Mouse (Mus musculus) T-helper 1 cell (primary cell): ENCODE results near the gene Rab6b.
"Not testable (repeated sequence)": the region's sequence is repeated elsewhere in the genome, so short reads cannot be mapped to it uniquely, and the experiment has no call there.

Experiments
- in situ Hi-C: fragments of 300-600 bp; cut with MboI, MseI; formaldehyde crosslinking; loops from one replicate; pipeline ENCODE4 v1.15.1; 2025; ENCODE audit warnings: high pct_unique_total_duplicates

Rab6b gene

DNA sequence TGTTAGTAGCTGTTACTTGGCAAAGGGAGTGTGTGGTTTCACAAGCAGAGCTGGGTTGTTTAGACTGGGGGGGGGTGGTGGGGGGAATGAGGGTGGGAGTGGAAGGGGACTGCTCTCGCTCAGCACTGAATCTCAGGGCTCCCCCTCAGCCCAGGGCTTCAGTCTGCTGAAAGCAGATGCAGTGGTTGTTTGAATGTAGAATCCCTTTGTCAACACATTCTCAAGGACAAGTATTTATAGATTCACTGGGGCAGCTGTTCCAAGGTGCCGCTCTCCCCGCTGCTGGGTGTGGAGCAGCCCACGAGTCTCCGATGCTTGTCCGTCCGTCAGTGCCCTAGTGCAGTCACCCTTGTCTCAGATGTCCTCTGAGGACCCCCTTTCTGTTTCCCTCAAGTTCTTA is 29.7 kb downstream of the Rab6b start:
- in situ Hi-C loops, result no loop called here

DNA sequence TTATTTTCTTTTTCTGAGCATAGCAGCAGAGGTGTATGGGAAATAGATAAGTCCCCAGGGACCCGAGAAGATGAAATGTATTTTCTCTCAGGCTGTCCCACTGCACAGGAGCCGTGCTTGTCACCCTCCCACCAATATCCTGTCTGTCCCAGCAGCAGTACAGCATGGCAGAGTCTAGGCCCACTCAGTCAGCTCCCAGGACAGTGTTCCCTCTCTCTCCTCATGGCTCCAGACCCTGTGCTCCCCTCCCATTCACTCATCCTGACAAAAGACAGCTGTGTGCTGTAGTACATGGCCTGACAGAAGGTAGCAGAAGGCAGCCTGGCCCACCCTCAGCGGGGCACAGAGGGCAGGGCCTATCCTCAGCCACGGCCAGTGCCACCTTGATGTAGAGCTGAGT is 32.3 kb downstream of the Rab6b start:
- in situ Hi-C loops, result no loop called here

DNA sequence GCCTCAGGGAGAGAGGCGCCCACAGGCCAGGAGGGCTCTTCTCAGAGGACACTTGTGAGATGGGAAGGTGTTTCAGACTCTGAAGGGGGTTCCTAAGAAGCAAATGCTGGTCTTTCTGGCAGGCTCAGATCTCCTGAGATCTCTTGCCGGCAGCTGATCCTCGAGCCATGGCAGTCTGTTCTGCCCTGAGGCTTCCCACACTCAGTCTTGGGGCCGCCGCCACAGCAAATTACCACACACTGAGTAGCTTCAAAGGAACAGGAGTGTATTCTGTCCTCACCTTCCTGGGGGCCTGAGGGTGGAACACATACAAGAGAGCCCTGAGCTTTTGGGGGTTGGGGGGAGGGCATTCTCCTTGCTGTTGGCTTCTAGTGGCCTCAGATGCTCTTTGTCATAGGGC is 33.8 kb downstream of the Rab6b start:
- in situ Hi-C loops, result no loop called here

DNA sequence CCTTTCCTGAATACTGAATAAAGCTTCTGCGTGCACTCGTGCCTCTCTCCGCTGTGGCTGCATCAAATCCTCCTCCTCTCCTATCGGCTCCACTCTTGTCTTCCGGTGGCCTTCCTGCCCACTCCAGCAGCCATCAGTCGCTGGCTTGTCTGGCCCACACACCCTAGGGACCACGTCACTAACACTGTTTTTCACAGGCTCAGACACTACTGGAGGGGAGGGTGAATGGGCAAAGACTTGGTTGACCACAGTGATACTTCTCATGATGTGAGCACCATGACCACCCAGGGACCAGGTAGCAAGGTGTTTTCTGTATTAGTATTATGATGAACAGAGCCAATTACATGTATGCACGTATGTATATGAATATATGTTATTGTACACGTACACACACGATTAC is 34.7 kb downstream of the Rab6b start:
- in situ Hi-C loops, result no loop called here

DNA sequence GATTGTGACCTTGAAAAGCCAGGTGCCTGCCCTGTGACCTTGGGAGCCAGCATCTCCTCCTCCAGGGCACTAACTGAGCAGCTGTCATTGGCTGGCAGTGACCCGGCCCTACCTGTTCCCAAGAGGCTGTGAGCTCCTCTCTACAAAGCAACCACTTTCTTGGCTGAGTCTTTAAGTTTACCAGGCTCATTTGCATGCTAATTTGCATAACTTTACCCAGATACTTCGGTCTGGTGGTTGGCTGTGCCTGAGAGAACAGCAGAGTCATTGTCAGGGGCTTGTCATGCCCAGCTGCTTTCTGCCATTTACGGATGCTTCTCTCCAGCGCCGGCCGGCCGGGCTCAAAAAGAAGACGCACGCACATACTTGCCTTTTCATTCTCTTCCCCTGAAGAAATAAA is 35.1 kb downstream of the Rab6b start:
- in situ Hi-C loops, result no loop called here

DNA sequence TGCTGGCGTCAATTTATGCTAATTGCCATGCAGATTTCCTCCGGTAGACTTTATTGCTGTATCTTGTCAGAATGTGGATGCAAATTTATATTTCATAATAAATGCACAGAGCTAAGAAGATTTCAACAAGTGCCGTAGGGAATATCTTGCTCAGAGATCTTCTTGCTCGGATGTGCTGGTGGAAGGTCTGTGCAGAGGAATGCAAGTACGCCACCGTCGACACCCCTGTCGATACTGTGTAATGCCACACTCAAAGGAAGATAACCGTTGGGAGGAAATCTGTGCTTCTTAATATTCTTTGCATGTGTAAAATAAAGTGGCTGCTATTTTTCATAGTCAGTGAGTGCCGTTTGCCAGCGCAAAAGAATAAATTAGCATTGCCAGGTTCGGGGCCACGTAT is 35.5 kb downstream of the Rab6b start:
- in situ Hi-C loops, result no loop called here

DNA sequence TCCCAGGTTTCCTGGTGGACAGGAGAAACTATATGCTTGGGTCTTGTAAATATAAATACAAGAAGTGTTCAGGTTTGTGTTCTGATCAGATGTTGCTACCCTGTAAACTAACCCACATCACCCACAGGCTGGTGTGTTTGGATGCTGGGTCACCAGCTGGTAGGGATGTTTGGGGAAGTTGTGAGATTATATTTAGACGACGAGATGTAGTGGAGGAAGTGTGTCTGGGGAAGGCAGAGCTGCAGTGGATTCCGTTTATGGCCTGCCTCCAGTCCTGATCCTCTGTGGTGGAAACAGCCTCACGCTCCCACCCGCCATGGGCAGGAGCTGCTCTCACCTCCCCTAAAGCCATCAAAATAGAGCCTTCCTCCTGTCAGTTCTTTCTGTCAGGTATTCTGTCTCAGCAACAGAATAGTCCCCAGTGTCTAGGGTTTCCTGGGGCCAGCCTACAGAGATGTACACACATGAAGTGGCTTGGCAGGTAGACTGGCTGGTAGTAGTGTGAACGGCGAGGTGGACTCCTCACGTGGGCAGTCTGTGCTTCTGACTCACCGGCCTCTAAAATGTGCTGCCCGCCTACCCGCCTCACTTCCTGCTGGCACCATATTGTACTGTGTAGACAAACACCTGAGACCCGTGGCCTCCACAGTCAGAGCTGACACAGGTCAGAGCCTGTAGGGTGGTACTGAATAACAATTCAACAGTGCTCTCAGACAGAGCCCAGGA is 37.6 kb downstream of the Rab6b start:
- in situ Hi-C loops, result no loop called here

DNA sequence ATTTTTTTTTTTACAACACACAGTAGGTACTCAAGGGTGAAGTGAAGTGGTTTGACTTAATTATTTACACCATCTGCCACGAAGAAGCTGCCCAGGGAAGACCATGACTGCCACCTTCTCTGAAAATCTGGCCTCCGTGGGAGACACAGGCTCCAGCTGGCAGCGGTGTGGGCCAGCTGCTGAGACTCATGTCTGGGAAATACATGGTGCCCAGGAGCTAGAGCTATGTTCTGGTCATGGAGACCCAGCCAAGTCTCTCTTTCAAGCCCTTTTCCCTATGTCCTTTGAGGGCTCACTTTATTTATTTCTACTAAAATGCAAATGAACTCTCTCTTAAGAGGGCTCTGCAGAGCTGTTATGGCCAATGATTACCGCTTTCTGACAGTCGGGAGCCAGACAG is 41.7 kb downstream of the Rab6b start:
- in situ Hi-C loops, result no loop called here

DNA sequence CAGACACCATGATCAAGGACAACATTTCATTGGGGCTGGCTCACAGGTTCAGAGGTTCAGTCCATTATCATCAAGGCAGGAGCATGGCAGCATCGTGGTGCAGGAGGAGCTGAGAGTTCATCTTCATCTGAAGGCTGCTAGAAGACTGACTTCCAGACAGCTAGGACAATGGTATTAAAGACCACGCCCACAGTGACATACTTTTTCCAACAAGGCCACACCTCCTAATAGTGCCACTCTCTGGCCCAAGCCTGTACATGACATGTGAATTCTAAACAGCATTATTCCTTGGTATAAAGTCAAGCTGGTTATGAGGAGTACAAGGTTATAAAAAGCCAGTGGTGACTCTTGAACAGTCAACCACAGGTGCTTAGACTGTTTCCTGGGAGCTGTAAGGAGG is 43.0 kb downstream of the Rab6b start:
- in situ Hi-C loops, result no loop called here

DNA sequence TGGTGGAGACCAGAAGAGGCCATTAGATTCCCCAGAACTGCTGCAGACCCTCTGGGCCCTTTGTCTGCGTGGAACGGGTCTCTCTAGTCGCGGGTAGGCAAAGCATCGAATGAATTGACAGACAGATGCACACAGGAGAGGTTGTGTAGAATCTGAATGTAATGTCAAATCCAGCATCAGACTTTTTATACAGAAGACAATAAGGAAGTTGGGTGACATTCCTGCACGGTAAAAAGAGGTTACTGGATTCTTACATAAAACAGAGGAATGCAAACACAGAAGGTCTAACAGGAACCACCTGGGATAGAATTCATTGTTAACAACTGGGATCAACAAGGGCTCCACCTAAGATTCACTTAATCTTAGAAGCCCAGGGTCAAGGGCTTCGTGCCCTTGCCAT is 43.6 kb downstream of the Rab6b start:
- in situ Hi-C loops, result not testable (repeated sequence)

DNA sequence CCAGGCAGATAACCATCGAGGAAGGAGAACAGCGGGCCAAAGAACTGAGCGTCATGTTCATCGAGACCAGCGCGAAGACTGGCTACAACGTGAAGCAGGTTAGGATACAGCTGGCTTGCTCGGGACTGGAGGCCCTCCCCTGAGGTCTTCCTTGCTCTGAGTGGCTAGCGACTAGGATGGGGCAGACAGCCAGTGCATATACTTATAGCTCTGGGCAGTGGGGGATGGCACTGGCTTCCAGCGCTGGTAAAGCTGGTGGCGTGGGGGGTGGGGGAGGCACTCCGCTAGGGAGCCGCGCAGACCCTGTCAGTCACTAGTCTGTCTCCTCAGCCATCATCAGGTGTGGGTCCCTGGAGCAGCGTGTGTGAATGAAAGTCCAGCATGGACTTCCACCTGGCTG is 52.2 kb downstream of the Rab6b start:
- in situ Hi-C loops, result no loop called here

DNA sequence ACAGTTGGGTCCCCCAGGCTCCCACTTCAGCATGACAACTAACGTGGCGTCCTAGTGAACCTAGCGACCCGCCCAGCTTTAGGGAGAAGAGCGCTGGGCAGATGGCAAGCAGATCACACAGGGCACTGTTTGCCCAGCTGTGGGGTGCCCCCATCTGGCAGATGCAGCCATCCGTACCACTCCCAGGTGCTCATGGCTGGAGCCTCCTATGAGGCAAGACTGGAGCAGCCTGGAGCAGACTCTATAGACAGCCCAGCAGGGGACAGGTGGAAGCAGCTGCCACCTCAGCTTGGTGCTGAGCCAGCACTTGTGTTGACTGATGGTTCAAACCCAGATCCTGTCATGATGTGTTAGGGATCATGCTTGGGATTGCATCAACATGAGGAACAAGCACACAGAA is 56.5 kb downstream of the Rab6b start:
- in situ Hi-C loops, result no loop called here

DNA sequence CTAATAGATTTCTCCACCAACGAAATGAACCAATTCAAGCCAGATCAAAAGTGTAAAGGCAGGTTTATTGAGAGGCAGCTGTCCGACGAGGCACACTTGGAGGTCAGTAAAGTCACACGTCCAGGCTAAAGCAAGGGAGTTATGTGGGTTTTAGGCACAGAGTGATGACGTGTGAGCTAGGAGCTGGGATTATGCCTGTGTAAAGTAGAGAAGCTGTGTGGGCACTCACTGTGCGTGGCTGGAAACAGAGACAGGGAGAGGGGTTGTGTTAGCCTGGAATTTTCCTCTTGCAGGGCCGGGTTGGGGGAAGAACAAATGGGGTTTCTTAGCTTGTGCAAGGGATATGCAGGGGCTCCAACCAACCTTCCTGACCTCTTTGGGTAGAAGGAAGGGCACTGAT is 57.2 kb downstream of the Rab6b start:
- in situ Hi-C loops, result no loop called here

DNA sequence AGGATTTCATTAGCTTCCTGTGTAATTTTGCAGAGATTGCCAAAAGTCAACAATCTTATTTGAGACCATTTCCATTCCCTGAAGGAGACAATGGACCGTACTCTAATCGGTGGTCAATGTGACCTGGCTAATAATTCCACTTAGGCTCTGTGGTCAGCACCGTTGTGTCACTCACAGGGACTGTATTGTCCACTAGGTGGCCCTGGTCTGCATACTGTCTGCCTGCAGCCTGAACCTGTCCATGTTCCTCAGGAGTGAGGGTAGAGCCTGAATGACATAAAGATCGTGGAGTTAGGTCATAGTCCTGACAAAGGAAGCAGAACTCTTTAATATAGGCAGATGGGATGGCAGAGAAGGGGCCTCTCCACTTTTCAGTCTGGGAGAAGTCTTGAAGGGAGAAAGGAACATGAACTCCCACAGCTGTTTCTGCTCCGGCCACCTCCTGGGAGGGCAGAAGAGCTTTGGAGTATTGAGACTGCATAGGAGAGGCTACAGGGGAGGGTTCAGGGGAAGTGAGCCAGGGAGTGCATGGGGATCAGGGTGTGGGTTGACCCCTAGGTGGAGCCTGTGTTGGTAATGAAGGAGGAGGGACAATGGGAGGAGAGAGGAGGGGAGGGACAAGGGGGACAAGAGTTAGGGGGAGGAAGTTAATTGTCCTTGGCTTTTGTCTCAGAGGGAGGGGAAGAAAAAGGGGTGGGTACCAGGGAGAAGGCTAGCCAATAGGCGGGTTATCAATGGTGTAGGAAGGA is 63.4 kb downstream of the Rab6b start:
- in situ Hi-C loops, result loop anchor here (10.0 kb wide), 1 partner anchor 540 kb away; no protein-coding TSS in a partner anchor

DNA sequence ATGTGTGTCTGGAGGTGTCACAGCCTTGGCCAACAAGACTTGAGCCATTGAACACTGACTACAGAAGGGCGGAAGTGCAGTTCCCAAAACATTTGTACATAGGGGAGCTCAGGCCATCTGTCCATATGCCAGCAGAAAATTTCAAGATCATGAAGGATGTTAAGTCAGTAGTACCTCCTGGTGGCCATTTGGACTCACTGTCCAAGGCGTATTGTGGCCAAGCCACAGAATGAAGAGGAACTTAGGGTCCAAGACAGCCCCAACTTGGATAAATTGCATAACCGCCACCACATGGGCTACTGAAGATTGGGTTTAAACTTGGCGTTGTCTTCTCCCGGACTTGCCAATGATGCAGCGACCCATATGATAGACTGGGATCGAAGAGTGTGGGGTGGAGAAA is 64.1 kb downstream of the Rab6b start:
- in situ Hi-C loops, result loop anchor here (10.0 kb wide), 1 partner anchor 541 kb away; no protein-coding TSS in a partner anchor

DNA sequence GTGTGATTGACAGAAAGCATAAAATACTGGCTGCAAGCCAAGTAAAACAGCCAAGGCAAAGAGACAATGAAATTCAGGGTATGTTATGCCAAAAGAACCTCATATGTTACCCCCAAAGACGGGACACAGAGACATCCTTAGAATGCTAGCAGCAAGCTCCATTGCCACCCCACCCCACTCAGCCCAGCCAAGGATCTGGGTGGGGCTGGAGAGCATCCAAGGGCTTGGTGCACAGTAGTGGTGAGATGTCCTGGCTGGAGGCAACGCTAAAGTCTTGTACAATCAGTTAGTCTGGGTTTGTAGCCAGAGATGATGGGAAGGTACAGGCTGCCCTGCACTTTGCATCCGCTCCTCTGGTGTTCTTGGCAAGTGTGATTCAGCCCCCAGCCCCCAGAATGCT is 68.7 kb downstream of the Rab6b start:
- in situ Hi-C loops, result loop anchor here (5.0 kb wide), 1 partner anchor 88 kb away; no protein-coding TSS in a partner anchor

DNA sequence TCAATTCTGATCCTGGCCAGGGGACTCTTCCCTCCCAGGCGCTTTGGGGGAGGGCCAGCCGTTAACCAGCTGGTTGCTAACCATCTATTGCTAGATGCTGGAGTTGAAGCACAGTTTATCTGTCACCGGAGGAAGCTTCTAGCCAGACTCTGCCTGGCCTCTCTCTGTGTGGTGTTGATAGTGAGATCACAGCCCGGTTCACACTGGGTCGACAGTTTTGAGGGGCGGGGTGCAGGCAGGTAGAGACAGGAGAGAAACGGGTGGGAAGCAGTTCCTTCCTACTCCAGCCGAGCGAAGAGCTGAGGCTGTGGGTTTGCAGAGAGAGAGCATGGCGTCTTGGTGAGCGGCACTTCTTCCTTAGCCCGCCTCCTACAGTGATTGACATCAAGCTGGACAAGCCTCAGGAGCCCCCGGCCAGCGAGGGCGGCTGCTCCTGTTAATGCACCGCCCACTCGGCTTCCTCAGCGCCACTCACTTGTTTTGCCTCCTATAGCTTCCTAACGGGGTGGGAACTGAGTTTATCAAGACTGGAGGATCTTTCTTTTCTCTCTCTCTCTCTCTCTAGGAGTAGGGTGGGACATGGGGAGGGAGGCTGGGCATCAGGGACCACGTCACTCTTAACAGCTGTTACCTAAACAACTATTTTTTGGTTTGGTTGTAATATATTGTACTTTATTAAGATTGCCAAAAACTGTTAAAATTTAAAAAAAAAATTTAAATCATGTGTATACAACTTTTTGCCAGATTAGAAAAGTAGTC is 69.4 kb downstream of the Rab6b start:
- in situ Hi-C loops, result loop anchor here (5.0 kb wide), 1 partner anchor 89 kb away; no protein-coding TSS in a partner anchor

DNA sequence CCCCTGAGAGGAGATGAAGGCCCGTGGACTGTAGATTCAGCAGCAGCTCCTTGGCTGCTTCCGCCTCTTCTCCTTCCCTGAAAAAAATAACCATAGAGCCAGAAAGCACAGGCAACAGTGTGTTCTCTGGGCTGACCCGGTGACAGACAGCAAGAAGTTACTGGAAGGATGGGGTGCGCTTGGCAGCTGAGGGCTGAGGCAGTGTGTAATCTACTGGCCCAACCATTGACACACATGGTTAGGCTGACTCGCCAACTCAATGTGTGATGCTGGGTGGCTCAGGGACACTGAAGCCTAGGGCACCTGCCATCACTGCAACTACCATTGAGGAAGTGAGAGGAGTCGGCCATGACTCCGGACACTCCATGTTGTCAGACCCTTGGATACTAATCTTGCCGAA is 70.3 kb downstream of the Rab6b start:
- in situ Hi-C loops, result loop anchor here (5.0 kb wide), 1 partner anchor 90 kb away; no protein-coding TSS in a partner anchor

DNA sequence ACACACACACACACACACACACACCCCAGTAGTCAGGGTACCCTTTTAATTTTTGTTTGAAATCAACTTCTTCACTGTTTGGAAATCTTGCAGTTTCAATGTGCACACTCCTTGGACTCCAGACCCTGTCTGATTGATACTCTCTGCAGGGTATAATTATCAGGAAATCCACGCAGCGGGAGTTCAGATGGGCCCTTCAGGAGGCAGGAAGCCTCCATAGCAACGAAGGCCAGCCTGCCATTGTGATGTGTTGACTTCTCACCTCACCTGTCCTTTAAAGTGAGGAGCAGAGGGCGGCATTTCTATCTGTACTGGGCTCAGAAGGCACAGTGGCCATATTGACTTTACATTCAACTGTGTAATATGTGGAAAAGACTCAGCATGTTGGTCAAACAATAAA is 73.3 kb downstream of the Rab6b start:
- in situ Hi-C loops, result loop anchor here (5.0 kb wide), 1 partner anchor 93 kb away; no protein-coding TSS in a partner anchor

DNA sequence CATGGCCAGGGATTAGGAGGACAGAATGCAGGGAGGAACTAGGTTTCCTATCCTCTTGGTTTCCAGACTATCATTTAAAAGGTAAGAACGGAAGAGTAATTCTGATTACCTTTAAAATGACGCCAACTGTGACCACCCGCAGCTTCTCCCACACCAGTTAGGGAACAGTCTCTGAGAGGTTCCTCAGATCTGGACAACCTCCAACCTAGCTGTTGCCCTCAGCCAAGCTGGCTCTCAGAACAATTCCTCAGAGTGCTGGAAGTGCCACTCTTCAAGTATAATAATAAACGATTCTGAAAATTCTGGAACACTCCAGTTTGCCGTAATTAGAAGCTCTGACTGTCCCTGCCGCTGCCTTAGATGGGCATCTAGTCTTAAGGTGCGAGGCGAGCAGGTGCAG is 74.4 kb downstream of the Rab6b start:
- in situ Hi-C loops, result no loop called here

DNA sequence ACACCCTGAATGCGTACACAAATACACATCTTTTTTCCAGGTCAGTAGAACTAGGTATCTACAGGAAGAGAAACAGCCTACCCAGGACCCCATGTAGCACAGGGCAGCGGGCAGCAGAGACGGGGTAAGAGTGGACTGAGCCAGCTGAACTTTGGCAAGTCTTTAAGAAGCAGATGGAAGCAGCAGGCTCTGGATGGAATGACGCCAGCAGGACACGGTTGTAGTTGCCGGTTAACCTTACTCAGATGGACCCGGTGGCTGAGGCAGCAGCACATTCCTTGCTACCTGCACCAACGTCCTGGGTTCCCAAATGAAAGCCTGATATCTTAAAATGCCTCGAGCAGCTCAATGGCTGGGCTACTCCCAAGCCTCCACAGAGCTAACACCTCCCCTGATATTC is 75.2 kb downstream of the Rab6b start:
- in situ Hi-C loops, result no loop called here

DNA sequence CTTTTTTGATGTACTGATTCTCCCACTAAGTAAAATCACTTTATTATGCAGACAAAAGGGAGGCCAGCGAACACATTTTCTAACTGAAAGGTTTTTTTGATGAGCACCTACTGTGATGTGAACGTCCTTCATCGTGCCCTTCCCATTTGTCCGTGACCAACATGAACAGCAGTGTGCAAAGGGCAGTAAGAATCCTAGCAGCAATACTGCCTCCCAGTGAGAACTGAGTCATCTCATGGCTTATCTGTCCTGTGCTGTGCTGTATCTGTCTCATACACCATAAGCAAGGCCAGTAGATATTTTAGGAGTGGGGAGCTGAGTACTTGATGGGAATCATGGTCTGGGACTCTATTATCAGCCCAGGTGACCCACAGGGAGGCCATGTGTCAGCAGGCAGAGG is 76.8 kb downstream of the Rab6b start:
- in situ Hi-C loops, result no loop called here
